Comparison of ENCODE assay signal across 11 mouse cellular contexts in genomic region chr5:111213935-111214450, GRCm38 (mm10).
DNase-seq lines count a peak whose midpoint lies in the region; ATAC-seq and TF ChIP-seq lines count a peak whose summit lies in the region.
"Had no signal": no experiment of that assay in that cellular context is flagged by ENCODE, and none has a peak within 500 bp of the region (broad histone marks: within the 10 kb centered on the region; RNA-seq: fewer than 3 reads in every experiment).

No protein-coding gene starts in this region.

- H3K27me3 ChIP-seq in forebrain, embryonic 10.5 days (ENCODE audit: poor library complexity, severe bottlenecking), result peaks cover 56% of the 10 kb centered on the region
- no peaks in the 10 kb centered on the region for H3K27me3 ChIP-seq in forebrain, embryonic 16.5 days (replicated peaks; ENCODE audit: control insufficient read depth, insufficient read depth, low read length)
- no peaks in the 10 kb centered on the region for H3K27me3 ChIP-seq in kidney, embryonic 16.5 days (ENCODE audit: insufficient read depth, low read length)
- H3K27me3 ChIP-seq in forebrain, postnatal 0 days (ENCODE audit: insufficient read depth, low read length), result no peaks in the 10 kb centered on the region
- no peaks in the 10 kb centered on the region for H3K27me3 ChIP-seq in midbrain, embryonic 16.5 days (ENCODE audit: control insufficient read depth, insufficient read depth, low read depth, low read length)

- H3K27ac ChIP-seq in forebrain, embryonic 10.5 days, result 0 out of 2 replicates have a peak overlapping the region, but pooled peaks have one; percentile 35
- H3K27ac ChIP-seq in forebrain, embryonic 16.5 days (ENCODE audit: low read length), result no peak overlapping the region
- H3K27ac ChIP-seq in kidney, embryonic 16.5 days (ENCODE audit: low read length), result peak overlapping the region; percentile 84
- H3K27ac ChIP-seq in forebrain, postnatal 0 days (ENCODE audit: low read depth, low read length), result 0 out of 2 replicates have a peak overlapping the region, but pooled peaks have one; percentile 41
- H3K27ac ChIP-seq in midbrain, embryonic 16.5 days (ENCODE audit: low read length), result peak overlapping the region; percentile 79

- no peaks in the 10 kb centered on the region for H3K9me3 ChIP-seq in forebrain, embryonic 10.5 days
- H3K9me3 ChIP-seq in forebrain, embryonic 16.5 days (ENCODE audit: control insufficient read depth, low read length), result no peaks in the 10 kb centered on the region
- no peaks in the 10 kb centered on the region for H3K9me3 ChIP-seq in kidney, embryonic 16.5 days (ENCODE audit: low read length)
- H3K9me3 ChIP-seq in forebrain, postnatal 0 days (ENCODE audit: low read length), result no peaks in the 10 kb centered on the region
- H3K9me3 ChIP-seq in midbrain, embryonic 16.5 days (replicated peaks; ENCODE audit: control insufficient read depth, low read length, poor library complexity, severe bottlenecking), result no peaks in the 10 kb centered on the region

- no peaks in the 10 kb centered on the region for H3K36me3 ChIP-seq in forebrain, embryonic 10.5 days (replicated peaks)
- H3K36me3 ChIP-seq in forebrain, embryonic 16.5 days (ENCODE audit: control insufficient read depth, insufficient read depth), result no peaks in the 10 kb centered on the region
- H3K36me3 ChIP-seq in kidney, embryonic 16.5 days (ENCODE audit: insufficient read depth, low read length), result no peaks in the 10 kb centered on the region
- H3K36me3 ChIP-seq in forebrain, postnatal 0 days (ENCODE audit: insufficient read depth), result no peaks in the 10 kb centered on the region
- H3K36me3 ChIP-seq in midbrain, embryonic 16.5 days (ENCODE audit: control insufficient read depth, insufficient read depth, low read length), result no peaks in the 10 kb centered on the region

- DNase-seq in forebrain, embryonic 10.5 days (ENCODE audit: extremely low spot score, low spot score), result no peak
- DNase-seq in kidney, postnatal 14 days, result no peak
- DNase-seq in forebrain, postnatal 0 days, result no peak
- no peak for DNase-seq in embryo, embryonic 9.5 days (ENCODE audit: extremely low spot score)
- DNase-seq: adrenal gland, postnatal 10 days; cerebellum, postnatal 14 days; liver had no signal

- no peak overlapping the region for H3K4me2 ChIP-seq in forebrain, embryonic 16.5 days (ENCODE audit: low read length)
- H3K4me2 ChIP-seq in kidney, embryonic 16.5 days (replicated peaks; ENCODE audit: low read depth, low read length), result no peak overlapping the region
- H3K4me2 ChIP-seq in forebrain, postnatal 0 days (ENCODE audit: low read depth), result no peak overlapping the region
- no peak overlapping the region for H3K4me2 ChIP-seq in midbrain, embryonic 16.5 days (ENCODE audit: low read length)

- ATAC-seq in forebrain, embryonic 16.5 days, result no peak
- peak; percentile 85 for ATAC-seq in kidney, embryonic 16.5 days (ENCODE audit: low FRiP score, low TSS enrichment)
- ATAC-seq in forebrain, postnatal 0 days, result no peak
- ATAC-seq in midbrain, embryonic 16.5 days, result no peak
- no peak for ATAC-seq in megakaryocyte-erythroid progenitor cell, adult 5-6 weeks (replicated peaks; ENCODE audit: low FRiP score, low TSS enrichment, poor library complexity, severe bottlenecking)

- 58% methylated on average over 8 of the region's 8 CpGs for WGBS in forebrain, embryonic 10.5 days
- 52% methylated on average over 8 of the region's 8 CpGs for WGBS in forebrain, embryonic 16.5 days
- 31% methylated on average over 8 of the region's 8 CpGs for WGBS in kidney, embryonic 16.5 days
- WGBS in forebrain, postnatal 0 days, result 50% methylated on average over 8 of the region's 8 CpGs
- WGBS in midbrain, embryonic 16.5 days, result 43% methylated on average over 8 of the region's 8 CpGs

- H3K4me3 ChIP-seq in forebrain, embryonic 10.5 days, result no peak overlapping the region
- H3K4me3 ChIP-seq in forebrain, embryonic 16.5 days (replicated peaks; ENCODE audit: low read length), result no peak overlapping the region
- H3K4me3 ChIP-seq in kidney, embryonic 16.5 days (ENCODE audit: low read length), result no peak overlapping the region
- H3K4me3 ChIP-seq in forebrain, postnatal 0 days (ENCODE audit: low read depth, low read length), result no peak overlapping the region
- H3K4me3 ChIP-seq in midbrain, embryonic 16.5 days (ENCODE audit: low read depth, low read length), result no peak overlapping the region

- no peak overlapping the region for H3K9ac ChIP-seq in forebrain, embryonic 16.5 days (replicated peaks; ENCODE audit: low read depth, low read length)
- H3K9ac ChIP-seq in kidney, embryonic 16.5 days (replicated peaks; ENCODE audit: low read length), result peak overlapping the region; percentile 43; the same call in 1 of the 2 replicates
- H3K9ac ChIP-seq in forebrain, postnatal 0 days, result no peak overlapping the region
- no peak overlapping the region for H3K9ac ChIP-seq in midbrain, embryonic 16.5 days (ENCODE audit: low read depth, low read length)

- TF ChIP-seq CTCF in forebrain, postnatal 0 days (IDR thresholded peaks at IDR 0.05; ENCODE audit: low read depth), result 0 out of 2 replicates have a peak, but pooled peaks have one; percentile 24

- H3K4me1 ChIP-seq in forebrain, embryonic 10.5 days, result peaks cover 53% of the 10 kb centered on the region
- H3K4me1 ChIP-seq in forebrain, embryonic 16.5 days (replicated peaks; ENCODE audit: control insufficient read depth, insufficient read depth, low read length), result peaks cover 46% of the 10 kb centered on the region
- H3K4me1 ChIP-seq in kidney, embryonic 16.5 days (ENCODE audit: insufficient read depth, low read length), result peaks cover 55% of the 10 kb centered on the region
- H3K4me1 ChIP-seq in forebrain, postnatal 0 days (ENCODE audit: insufficient read depth), result peaks cover 33% of the 10 kb centered on the region
- H3K4me1 ChIP-seq in midbrain, embryonic 16.5 days (ENCODE audit: control insufficient read depth, insufficient read depth, low read length), result peaks cover 42% of the 10 kb centered on the region
